Mouse (Mus musculus) forebrain, embryonic 15.5 days (tissue): Measurements from ENCODE around the gene Smlr1. TPM values are rescaled to one million over a fixed set of nuclear protein-coding genes. Genes with fewer than 3 reads are reported as not detected.
A peak's percentile ranks its signal among the peaks of the same experiment; 100 is the strongest.

Source experiments
- ATAC-seq: fragments of 200-750 bp; cut with Nextera tagmentation; replicated peaks from 2 replicates; pipeline ENCODE4 v1.8.0; 2017; ENCODE audit warnings: mild to moderate bottlenecking, moderate TSS enrichment, moderate library complexity
- H3K27ac ChIP-seq: fragments of 300-500 bp; sonication (generic); replicated peaks from 2 replicates; pipeline ENCODE4 v1.5.1; 2015; ENCODE audit warnings: mild to moderate bottlenecking, inconsistent platforms
- H3K27me3 ChIP-seq: fragments of 300-500 bp; sonication (generic); 2 replicates; pipeline ENCODE4 v1.6.1; 2015; ENCODE audit warnings: inconsistent platforms
- H3K36me3 ChIP-seq: fragments of 300-500 bp; sonication (generic); 2 replicates; pipeline ENCODE4 v1.6.1; 2015; ENCODE audit warnings: mild to moderate bottlenecking, inconsistent platforms
- H3K4me1 ChIP-seq: fragments of 300-500 bp; sonication (generic); 2 replicates; pipeline ENCODE4 v1.6.1; 2015; ENCODE audit warnings: inconsistent platforms
- H3K4me2 ChIP-seq: fragments of 300-500 bp; sonication (generic); replicated peaks from 2 replicates; pipeline ENCODE4 v1.6.1; 2015; ENCODE audit warnings: mild to moderate bottlenecking, inconsistent platforms
- H3K4me3 ChIP-seq: fragments of 300-500 bp; sonication (generic); 2 replicates; pipeline ENCODE4 v1.5.1; 2015; ENCODE audit warnings: mild to moderate bottlenecking, inconsistent platforms
- H3K9ac ChIP-seq: fragments of 300-500 bp; sonication (generic); replicated peaks from 2 replicates; pipeline ENCODE4 v1.6.1; 2015; ENCODE audit warnings: mild to moderate bottlenecking, inconsistent platforms
- H3K9me3 ChIP-seq: fragments of 300-500 bp; sonication (generic); 2 replicates; pipeline ENCODE4 v1.6.1; 2016; ENCODE audit warnings: inconsistent platforms
- WGBS: fragments of 180-500 bp; shearing (Covaris S2); methylation state at CpG from one replicate; pipeline ENCODE4 v1.1.7; 2015; ENCODE audit warnings: mixed read lengths; 5-methylcytosine and 5-hydroxymethylcytosine counted together
- polyA plus RNA-seq: library from polyadenylated mRNA; unstranded; fragments of >200 nt; fragmentation: Nextera tagmentation; extraction: Ambion mirVana; gene quantifications from 2 replicates; pipeline ENCODE4 v1.2.1, GENCODE M21; 2015

The Smlr1 gene
- not detected in 2 replicates for polyA plus RNA-seq

DNA sequence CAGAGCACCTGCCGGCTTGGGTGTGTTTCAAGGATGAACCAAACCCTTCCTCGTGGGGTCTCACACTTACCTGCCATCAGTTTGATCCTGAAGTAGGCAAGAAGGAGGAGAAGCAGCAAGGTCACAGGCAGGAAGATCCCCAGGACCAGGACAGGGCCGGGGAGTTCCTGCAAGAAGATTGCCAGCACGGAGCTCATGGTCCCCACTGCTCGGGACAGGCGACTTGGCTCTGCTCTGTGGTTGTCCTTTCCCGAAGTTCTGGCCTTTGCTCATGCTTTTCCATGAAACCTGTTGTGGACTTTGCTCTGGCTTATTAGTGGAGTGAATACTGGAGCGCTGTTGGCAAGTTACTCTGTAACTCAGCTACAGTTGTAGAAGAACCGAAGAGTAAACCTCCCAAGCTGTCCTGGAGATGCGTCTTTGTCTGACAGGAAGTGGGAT, at the start of gene Smlr1:
Gene Smlr1, minus strand, starts transcription at position 377 of the 441 bp plus-strand sequence.
- H3K27me3 ChIP-seq: no peaks in the 10 kb centered on the region
- H3K9me3 ChIP-seq: no peaks in the 10 kb centered on the region
- no peak within 1 kb of the TSS for H3K4me2 ChIP-seq
- no peak within 1 kb of the TSS for H3K4me3 ChIP-seq
- H3K9ac ChIP-seq: no peak within 1 kb of the TSS
- H3K4me1 ChIP-seq: no peaks in the 10 kb centered on the region
- no peak for ATAC-seq
- no peaks in the 10 kb centered on the region for H3K36me3 ChIP-seq
- H3K27ac ChIP-seq: no peak within 1 kb of the TSS
- 94% methylated on average over 10 of the region's 10 CpGs for WGBS

DNA sequence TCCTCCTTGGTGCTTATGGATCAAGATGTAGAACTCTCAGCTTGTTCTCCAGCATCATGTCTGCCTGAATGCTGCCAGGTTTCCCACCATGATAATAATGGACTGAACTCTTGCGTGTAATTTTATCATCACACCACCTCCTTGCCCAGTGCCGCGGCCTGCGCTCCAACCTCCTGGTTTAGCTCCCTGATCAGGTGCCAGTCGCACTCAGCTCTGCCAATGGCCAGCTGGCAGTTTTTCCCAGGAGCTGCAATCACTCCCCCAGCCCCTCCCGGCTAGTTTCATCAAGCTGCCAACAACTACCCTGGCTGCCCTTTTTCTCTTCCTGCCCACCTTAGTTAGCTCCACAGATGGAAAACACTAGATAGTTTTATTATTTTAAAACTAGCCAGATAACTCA, 48.8 kb upstream of the Smlr1 start:
- no peak overlapping the region for H3K9ac ChIP-seq
- no peaks in the 10 kb centered on the region for H3K4me1 ChIP-seq
- H3K36me3 ChIP-seq: no peaks in the 10 kb centered on the region
- H3K27me3 ChIP-seq: no peaks in the 10 kb centered on the region
- H3K9me3 ChIP-seq: no peaks in the 10 kb centered on the region
- no peak overlapping the region for H3K27ac ChIP-seq
- H3K4me3 ChIP-seq: no peak overlapping the region
- ATAC-seq: no peak
- no peak overlapping the region for H3K4me2 ChIP-seq
- WGBS: 81% methylated on average over 6 of the region's 6 CpGs

DNA sequence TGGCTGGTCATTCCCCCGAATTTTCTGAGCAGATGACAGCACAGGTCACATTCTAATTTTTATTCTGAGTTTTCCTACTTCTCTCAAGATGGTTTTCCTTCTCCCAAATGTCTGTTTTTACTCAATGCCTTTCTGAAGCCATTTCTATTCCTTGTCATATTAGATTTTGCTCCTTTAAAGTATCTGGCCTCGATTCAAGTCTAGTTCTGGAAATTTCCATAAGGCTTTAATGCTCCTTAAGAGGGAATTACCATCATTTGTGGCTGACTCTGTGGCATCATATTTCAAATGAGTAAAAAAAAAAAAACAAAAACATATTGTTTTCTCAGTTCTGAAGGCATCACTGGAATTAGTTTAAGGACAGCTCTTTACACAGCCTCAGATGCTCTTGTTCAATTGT, 44.0 kb upstream of the Smlr1 start:
- H3K9ac ChIP-seq: no peak overlapping the region
- H3K4me2 ChIP-seq: no peak overlapping the region
- ATAC-seq: no peak
- H3K27me3 ChIP-seq: no peaks in the 10 kb centered on the region
- WGBS: 67% methylated on average over 2 of the region's 2 CpGs
- H3K27ac ChIP-seq: no peak overlapping the region
- H3K9me3 ChIP-seq: no peaks in the 10 kb centered on the region
- H3K36me3 ChIP-seq: no peaks in the 10 kb centered on the region
- H3K4me3 ChIP-seq: no peak overlapping the region
- no peaks in the 10 kb centered on the region for H3K4me1 ChIP-seq

DNA sequence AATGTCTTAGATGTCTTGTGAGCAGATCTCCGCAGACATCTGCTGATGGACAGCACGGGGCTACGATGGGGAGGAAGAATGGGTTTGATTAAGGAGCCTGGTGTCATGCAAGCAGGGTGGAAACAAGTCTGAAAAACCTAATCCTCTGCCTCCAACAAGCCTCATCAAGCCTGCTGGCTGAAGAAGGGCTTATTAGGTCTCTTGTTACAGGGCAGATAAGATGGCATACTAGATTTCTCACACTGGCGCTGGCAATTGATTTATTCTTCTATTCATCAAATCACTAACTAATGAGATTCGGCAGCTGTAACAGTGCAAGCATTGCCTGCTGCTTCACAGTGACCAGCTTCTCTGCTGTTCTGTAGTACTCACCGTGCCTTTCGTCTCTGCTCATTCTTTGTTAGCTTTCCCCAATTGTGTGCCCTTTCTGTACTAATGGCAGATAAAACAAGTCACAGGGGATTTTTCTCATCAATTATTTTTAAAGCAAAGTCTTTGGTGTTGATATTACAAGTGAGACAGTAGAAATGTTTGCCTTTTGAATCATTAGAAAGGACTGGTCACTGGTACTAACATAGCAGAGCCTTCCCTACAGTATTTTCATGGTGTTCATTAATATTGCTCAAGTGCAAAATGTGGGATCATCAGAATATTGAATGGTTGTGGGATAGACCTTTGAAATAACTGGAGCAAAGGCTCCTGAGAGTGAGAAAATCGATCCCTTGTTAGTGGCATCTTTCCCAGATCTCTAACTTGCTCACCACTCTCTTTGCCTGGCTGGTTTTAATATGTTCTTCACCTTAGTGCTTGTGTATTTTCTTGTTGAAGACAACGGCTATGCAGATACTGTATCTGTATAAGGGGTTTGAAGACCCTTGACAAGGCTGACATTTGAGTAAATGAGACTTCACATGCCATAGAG, 35.5 kb upstream of the Smlr1 start:
- Histone ChIP-seq H3K27ac (peak overlapping the region; percentile 40), H3K9ac (0 out of 2 replicates have a peak overlapping the region, but pooled peaks have one; percentile 3), H3K36me3 (no peaks in the 10 kb centered on the region), H3K27me3 (no peaks in the 10 kb centered on the region), H3K4me1 (peaks cover 6% of the 10 kb centered on the region; the same call in 1 of the 2 replicates), H3K4me2 (peak overlapping the region; percentile 24; the same call in 1 of the 2 replicates), H3K4me3 (no peak overlapping the region), H3K9me3 (no peaks in the 10 kb centered on the region)
- peak; percentile 88 for ATAC-seq
- WGBS: 25% methylated on average over 9 of the region's 9 CpGs

DNA sequence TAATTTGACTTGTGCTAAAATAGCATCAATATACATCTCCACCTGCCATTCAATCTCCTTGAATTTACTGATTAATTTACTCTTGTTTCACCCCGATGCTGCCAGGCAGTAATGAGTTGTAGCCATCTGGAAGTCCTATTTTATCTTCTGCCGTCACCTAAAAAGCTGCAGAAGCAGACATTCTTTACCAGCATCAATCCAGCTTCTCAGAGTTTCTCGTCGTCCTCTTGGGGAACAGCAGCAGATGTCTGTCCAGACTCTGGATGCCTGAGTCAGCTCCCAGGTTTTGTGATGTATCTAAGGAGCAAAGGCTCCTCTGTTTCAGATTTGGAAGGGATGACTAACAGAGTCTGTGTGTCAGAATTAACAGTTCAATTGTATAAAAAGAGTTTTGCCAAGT, 16.9 kb upstream of the Smlr1 start:
- 57% methylated on average over 4 of the region's 4 CpGs for WGBS
- no peaks in the 10 kb centered on the region for H3K4me1 ChIP-seq
- no peak overlapping the region for H3K9ac ChIP-seq
- no peak overlapping the region for H3K27ac ChIP-seq
- H3K4me2 ChIP-seq: no peak overlapping the region
- no peaks in the 10 kb centered on the region for H3K27me3 ChIP-seq
- no peaks in the 10 kb centered on the region for H3K9me3 ChIP-seq
- no peak overlapping the region for H3K4me3 ChIP-seq
- H3K36me3 ChIP-seq: no peaks in the 10 kb centered on the region
- no peak for ATAC-seq

DNA sequence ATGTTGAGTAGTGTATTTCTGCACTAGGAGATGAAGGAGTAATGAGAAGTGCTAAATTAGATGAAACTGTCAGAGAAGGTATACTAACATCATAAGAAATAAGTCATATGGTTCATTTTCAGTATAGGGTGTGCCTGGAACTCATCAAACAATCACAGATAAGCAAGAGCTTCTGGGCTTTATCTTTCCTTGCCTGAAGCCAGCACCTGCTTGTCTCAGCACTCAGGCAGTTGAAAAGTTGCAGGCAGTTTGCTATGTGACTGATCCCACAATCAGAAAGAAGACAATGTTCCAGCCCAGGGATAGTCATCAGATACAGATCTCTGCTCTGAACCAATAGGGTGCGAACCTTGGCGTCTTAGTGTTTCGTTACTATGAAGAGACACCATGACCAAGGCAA, 5.0 kb upstream of the Smlr1 start:
- Histone ChIP-seq H3K9ac (no peak overlapping the region), H3K27me3 (no peaks in the 10 kb centered on the region), H3K27ac (no peak overlapping the region), H3K36me3 (no peaks in the 10 kb centered on the region), H3K4me1 (no peaks in the 10 kb centered on the region), H3K4me3 (no peak overlapping the region), H3K4me2 (no peak overlapping the region), H3K9me3 (no peaks in the 10 kb centered on the region)
- WGBS: 98% methylated on average over 3 of the region's 3 CpGs
- ATAC-seq: no peak

DNA sequence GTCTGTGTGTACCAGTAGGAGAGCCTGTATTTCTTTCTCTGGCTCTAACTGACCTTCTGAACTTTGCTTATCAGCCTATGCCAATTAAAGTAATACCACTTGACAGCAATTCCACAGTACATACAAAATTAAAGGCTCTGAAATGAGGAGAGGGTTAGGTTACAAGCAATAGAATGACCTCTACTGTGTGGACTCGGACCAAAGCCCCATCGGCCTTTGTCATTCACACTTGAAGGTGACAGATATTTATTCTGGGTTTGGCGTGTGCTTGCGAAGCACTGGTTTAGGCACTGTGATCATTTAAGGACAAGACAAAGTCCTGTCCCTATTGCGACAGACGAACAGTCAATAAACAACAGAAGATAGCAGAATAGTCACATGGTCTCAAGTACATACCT, 3.7 kb upstream of the Smlr1 start:
- no peaks in the 10 kb centered on the region for H3K4me1 ChIP-seq
- H3K4me3 ChIP-seq: no peak overlapping the region
- H3K9me3 ChIP-seq: no peaks in the 10 kb centered on the region
- H3K4me2 ChIP-seq: no peak overlapping the region
- WGBS: 73% methylated on average over 6 of the region's 6 CpGs
- no peak for ATAC-seq
- no peaks in the 10 kb centered on the region for H3K36me3 ChIP-seq
- no peaks in the 10 kb centered on the region for H3K27me3 ChIP-seq
- H3K9ac ChIP-seq: no peak overlapping the region
- H3K27ac ChIP-seq: no peak overlapping the region

DNA sequence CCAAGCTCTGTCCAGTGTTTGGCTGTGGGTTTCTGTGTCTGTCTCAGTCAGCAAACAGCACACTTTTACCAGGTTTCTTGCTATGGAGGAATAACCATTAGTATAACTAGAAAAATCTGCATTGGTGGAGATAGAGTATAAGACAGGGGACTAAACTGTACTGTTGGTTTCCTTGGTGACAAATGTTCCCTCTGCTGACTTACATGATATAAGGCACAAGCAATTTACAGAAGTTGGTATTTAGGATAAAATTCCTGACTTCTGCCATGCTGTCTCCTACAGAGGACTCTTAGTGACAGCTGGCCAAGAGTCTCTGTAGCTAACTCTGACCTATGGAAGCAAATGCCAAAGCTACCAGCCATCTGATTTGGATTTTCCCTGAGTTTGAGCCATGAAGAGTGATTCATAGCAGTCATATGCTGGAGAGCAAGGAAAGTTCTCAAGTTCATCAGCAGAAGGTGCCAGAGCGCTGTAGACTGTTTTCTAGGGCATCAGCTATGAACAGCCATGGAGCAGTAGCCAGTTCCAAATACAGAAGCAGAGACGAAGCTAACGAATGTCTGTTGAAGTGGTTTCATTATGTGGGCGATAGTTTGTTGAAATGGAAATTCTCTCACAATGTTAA, 3.2 kb upstream of the Smlr1 start:
- Histone ChIP-seq H3K4me1 (no peaks in the 10 kb centered on the region), H3K4me2 (no peak overlapping the region), H3K36me3 (no peaks in the 10 kb centered on the region), H3K9ac (no peak overlapping the region), H3K27me3 (no peaks in the 10 kb centered on the region), H3K27ac (no peak overlapping the region), H3K4me3 (no peak overlapping the region), H3K9me3 (no peaks in the 10 kb centered on the region)
- ATAC-seq: no peak; the same call in 1 of the 2 replicates
- WGBS: 58% methylated on average over 4 of the region's 4 CpGs

DNA sequence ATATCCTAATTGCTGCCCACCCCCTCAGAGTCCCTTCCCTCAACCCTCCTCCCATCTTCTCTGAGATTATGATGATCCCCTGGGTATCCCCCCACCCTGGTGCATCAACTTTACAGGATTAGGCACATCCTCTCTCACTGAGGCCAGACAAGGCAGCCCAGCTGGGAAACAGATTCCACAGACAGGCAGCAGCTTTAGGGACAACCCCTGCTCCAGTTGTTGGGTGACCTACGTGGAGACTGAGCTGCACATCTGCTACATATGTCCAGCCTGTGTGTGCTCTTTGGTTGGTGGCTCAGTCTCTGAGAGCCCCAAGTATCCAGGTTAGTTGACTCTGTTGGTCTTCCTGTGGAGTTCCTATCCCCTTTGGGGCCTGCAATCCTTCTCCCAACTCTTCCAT, 2.7 kb upstream of the Smlr1 start:
- Histone ChIP-seq H3K27me3 (no peaks in the 10 kb centered on the region), H3K4me3 (no peak overlapping the region), H3K4me2 (no peak overlapping the region), H3K27ac (no peak overlapping the region), H3K9ac (no peak overlapping the region), H3K4me1 (no peaks in the 10 kb centered on the region), H3K9me3 (no peaks in the 10 kb centered on the region), H3K36me3 (no peaks in the 10 kb centered on the region)
- WGBS: 87% methylated on average over 1 of the region's 1 CpGs
- ATAC-seq: no peak

DNA sequence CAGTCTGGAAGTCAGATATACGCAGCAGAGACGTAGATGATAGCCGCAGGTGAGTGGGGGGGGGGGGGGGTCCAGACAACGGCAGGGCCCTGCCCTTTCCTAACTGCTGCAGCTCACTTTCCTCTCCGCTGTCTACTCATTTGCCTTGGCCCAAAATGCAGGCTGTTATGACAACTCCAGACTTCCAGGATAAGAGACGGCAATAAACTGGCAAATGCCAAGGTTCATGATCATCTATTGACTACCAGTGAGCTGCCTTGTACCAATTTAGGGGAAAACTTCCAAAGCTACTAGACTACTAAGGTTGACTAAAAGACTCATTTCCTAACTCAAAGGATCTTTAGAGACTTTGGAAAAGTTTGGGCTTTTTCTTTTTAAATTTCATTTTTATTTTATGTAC, 554 bp upstream of the Smlr1 start:
- Histone ChIP-seq H3K27me3 (no peaks in the 10 kb centered on the region), H3K4me1 (no peaks in the 10 kb centered on the region), H3K27ac (no peak overlapping the region), H3K9ac (no peak overlapping the region), H3K4me2 (no peak overlapping the region), H3K9me3 (no peaks in the 10 kb centered on the region), H3K36me3 (no peaks in the 10 kb centered on the region), H3K4me3 (no peak overlapping the region)
- ATAC-seq: no peak
- WGBS: 92% methylated on average over 6 of the region's 6 CpGs

DNA sequence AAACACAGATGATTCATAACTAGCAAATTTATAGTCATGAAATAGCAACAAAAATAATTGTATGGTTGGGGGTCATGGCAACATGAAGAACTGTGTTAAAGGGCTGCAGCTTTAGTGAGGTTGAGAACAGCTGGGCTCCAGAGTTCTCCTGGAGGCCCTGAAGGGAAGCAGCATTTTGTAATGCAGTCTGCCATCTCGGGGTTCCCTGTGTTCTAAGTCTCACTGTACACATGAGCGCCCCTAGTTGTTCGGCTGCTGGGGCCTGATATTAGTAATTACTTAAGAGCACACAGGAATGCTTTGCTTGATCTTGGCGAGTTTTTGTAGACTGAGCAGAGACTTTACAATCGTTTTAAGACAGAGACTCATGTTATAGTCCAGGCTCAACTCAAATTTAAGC, 1.6 kb downstream of the Smlr1 start:
- no peaks in the 10 kb centered on the region for H3K4me1 ChIP-seq
- ATAC-seq: no peak
- no peaks in the 10 kb centered on the region for H3K36me3 ChIP-seq
- no peaks in the 10 kb centered on the region for H3K27me3 ChIP-seq
- H3K27ac ChIP-seq: no peak overlapping the region
- H3K4me3 ChIP-seq: no peak overlapping the region
- no peak overlapping the region for H3K4me2 ChIP-seq
- no peaks in the 10 kb centered on the region for H3K9me3 ChIP-seq
- 91% methylated on average over 5 of the region's 5 CpGs for WGBS
- H3K9ac ChIP-seq: no peak overlapping the region

DNA sequence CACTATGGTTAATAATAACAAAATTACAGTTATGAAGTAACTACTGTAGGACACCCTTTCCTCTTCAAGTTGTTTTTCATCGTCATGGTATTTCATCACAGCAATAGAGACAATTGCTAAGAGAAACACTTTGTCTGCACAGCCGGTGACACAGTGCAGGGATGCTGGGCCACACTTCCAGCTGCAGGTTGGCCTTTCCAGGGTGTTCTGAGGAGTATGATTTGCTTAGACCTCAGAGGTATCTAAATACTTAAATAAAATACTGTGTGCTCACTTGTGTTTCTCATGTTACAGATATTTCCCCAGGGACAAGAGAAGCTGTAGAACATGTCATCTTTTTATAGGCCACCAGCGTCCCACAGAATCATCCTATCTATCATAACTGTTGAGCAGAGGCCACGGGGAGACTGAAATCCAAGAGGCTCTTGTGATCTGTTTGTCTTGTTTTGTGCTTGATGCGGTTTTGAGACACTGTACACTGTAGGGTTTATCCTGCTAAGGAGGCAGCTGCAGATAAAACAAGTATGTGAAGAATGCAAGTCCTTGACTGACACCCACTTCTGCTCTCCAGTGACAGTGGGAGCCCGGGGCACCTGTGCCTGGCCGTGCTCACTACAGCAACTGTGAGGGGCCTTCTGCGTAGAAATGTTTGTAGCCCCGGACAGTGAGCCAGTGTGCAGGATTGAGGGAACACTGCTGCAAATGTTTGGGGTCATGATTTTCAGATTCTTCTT, 2.4 kb downstream of the Smlr1 start:
- Histone ChIP-seq H3K4me3 (no peak overlapping the region), H3K9ac (no peak overlapping the region), H3K9me3 (no peaks in the 10 kb centered on the region), H3K4me2 (no peak overlapping the region), H3K27me3 (no peaks in the 10 kb centered on the region), H3K4me1 (no peaks in the 10 kb centered on the region), H3K27ac (no peak overlapping the region), H3K36me3 (no peaks in the 10 kb centered on the region)
- 85% methylated on average over 9 of the region's 9 CpGs for WGBS
- no peak for ATAC-seq
